Mouse (Mus musculus): ENCODE data around the gene Cmtr1. TPM values are rescaled to one million over a fixed set of nuclear protein-coding genes. Genes with fewer than 3 reads are reported as not detected.
A peak's percentile ranks its signal among the peaks of the same experiment; 100 is the strongest.
"Not testable (repeated sequence)": the region's sequence is repeated elsewhere in the genome, so short reads cannot be mapped to it uniquely, and the experiment has no call there.

Gene Cmtr1
- total RNA-seq (2021), result 100 to 1,000 TPM in 1 of 2 experiments, 10 to 100 TPM in 1; 76.8 to 116 TPM
- long read RNA-seq, experiment 1, full-length matches to known transcripts, result 37 of 48 reads
- long read RNA-seq, experiment 1, partial matches to known transcripts, result 3 of 48 reads
- long read RNA-seq, experiment 1, other reads (novel, unspliced or antisense), result 8 of 48 reads
- long read RNA-seq, experiment 2, full-length matches to known transcripts, result 32 of 61 reads
- long read RNA-seq, experiment 2, partial matches to known transcripts, result 22 of 61 reads
- long read RNA-seq, experiment 2, other reads (novel, unspliced or antisense), result 7 of 61 reads

DNA sequence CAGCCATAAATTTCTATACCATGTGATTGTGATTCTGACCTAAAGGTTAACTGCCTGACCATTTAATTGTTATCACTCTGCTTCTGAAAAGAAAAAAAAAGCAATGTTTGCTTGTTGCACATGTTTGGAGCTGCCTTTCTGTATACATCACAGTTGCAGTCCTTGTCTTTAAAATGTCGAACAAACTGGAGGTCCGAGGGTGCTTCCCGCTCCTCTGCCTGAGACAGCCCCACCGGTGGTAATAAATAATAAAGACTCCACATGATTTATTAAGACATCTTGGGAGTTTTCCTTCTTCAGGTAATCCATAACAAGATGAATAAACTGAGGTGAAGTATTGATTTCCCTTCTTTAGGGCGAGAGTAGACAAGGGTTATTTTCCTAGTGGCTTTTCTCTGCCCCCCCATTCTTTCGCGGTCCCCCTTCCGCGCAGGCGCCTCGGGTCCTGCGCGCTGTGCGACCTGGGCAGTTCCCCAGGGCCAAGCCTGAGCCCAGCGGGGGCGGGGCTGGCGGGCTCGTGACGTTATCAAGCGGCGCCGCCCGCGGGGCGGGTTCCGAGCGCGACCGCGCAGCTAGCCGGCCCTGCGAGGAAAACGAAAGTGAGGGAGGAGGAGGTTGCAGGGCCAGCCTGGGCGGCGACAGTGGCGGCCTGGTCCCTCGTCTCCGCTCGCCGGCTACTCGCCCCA, at the start of gene Cmtr1:
Cmtr1 (plus strand) TSS at position 520 of the 686 bp plus-strand sequence.
- peak; percentile 99 for DNase-seq (ENCODE audit: low spot score in 2 of 2)

DNA sequence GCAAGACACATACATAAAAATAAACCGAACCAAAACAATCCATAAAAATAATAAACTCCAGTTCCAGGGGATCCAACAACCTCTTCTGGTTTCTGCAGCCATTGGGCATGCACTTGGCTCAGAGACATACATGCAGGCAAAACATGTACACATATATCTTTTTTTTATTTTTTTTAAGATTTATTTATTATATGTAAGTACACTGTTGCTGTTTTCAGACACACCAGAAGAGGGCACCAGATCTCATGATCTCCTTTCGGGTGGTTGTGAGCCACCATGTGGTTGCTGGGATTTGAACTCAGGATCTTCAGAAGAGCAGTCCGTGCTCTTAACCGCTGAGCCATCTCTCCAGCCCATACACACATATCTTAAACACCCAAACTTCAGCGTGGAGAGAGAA, 46.9 kb upstream of the Cmtr1 start:
- not testable (repeated sequence) for DNase-seq (ENCODE audit: low spot score in 2 of 2)

DNA sequence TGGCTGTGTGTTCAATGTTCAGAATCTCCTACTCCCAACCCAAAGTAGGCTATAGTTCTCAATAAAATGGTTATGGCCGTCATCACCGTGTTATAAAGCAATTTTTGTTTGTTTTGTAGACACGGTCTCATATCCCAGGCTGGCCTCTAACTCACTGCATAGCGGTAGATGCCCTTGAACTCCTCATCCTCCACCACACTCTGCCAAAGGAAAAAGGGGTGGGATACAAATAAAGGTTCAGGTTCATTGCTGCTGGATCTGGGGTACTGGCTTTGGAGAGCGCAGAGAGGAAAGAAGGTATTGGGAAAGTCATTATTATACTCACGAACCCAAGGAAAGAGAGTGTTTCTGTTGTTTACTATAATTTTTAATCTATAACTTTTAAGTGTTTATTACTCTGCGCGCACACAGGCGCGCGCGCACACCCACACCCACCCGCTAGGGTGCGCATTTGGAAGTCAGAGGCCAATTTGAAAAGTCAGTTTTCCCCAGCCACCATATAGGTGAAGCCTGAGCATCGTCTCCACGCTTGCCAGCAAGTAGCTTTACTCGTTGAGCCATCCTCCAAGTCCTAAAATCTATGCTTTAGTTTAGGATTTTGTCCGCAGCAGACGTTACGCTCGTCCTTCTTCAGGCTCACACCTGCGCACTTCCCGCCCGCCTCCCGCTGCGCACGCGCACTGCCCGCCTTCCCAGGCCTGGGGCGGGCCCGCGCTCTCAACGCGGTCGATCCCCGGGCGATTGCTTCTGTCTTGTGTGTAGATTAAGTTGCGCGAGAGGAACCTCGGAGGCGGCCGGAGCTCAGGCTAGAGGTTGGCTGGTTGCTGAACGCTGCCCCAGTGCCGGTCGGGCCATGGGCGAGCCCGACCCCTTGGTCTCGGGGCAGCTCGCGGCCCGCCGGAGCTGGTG, 46.0 kb upstream of the Cmtr1 start, which contains the start of the genes Rnf8 and Gm28043:
Rnf8 (plus strand) TSS at position 676 of the 909 bp plus-strand sequence.
Gm28043 (plus strand) TSS at position 762 of the 909 bp plus-strand sequence.
- DNase-seq (ENCODE audit: low spot score in 2 of 2), result peak; percentile 95 to 96

DNA sequence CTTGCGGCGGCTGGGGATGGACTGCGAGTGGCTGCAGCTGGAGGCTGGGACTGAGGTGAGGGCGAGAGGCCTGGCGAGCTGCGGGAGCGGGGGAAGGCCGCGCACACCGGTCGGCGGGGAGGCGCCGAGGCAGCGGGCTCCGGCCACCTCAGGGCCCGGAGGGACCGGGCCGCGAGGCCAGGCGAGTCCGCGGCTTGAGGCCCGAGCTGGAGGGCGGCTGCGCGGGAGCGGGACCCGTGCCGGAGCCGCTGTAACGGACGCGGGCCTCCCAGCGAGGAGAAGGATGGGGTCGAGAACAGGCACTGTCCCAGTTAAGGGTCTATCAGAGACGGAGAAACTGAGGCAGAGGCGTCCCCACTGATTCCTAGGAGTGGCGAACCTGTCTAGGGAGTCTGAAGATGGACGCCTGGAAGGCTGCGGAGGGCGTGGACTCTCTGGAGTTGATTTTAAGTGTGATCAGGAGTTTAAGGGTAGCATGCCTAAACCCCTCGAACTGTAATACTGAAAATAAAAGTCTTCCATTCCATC, 45.3 kb upstream of the Cmtr1 start:
- no peak for DNase-seq (ENCODE audit: low spot score in 2 of 2)

DNA sequence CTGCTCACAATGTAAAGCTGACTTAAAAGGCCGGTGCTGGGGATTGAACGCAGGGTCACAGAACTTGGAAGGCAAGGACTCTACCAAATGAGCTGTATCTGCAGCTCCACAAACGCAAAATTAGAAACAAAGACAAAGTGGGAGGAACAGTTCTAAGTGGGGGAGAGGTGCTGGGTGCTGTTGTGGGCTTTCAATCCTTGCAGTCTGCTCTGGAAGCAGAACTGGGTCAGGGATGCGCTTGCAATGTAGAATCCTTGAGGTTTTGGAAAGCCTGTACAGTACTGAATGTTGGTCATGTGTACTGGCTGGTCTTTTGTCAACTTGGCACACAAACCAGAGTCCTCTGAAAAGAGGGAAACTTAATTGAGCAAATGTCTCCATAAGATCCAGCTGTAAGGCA, 44.8 kb upstream of the Cmtr1 start:
- DNase-seq (ENCODE audit: low spot score in 2 of 2), result peak in 1 of 2 experiments; percentile 22

DNA sequence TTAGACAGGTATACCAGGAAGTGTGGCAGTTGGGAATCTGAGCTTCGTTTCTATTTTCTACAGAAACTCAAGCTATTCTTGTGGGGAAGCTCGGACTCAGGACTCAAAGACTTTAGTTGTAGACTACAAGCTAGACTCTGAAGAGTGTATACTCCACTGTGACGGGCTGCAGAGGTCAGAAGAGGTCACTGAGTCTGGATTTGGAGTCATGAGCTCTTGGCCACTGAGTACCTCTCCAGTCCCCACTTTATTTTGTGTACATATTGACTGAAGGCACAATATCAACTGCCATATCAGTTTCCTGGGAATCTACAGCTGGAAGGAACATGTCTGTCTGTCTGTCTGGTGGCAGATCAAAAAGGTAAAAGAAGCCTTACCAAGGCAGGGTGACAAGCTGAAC, 41.2 kb upstream of the Cmtr1 start:
- no peak for DNase-seq (ENCODE audit: low spot score in 2 of 2)

DNA sequence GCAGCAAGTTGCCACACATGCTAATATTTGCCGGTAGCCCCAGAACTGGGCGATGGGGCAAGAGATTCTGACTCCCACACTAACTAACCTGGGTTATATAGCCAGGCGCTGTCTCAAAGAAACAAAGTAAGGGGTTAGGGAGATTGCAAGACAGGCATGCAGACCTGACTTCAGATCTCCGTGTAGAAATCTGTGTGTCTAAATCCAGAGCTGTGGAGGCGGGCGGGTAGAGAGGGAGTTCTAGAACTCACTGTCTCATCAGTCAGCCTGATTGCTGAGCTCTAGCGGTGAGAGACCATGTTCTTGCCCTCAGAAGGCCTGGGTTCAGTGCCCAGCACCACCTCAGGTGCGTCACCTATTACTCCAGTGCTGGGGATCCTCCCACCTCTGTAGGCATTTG, 36.9 kb upstream of the Cmtr1 start:
- DNase-seq (ENCODE audit: low spot score in 2 of 2), result no peak

DNA sequence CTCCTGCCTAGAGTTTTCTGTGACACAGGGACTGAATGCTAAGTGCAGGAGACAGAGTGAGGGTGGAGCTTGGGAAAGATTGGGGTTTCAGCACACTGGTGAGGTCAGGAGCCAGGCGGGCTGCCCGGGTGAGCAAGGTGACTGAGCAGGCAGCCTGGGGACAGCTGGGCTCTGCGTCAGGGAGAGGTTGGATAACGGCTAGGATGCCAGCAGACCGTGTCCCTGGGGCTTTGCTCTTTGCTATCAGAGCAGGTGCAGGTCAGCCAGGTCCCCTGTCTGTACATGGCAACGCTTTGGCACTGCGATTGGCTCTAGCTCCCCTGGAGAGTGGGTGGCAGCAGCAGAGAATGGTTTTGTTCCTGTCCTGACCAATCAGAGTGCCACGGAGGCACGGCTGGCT, 33.1 kb upstream of the Cmtr1 start:
- DNase-seq (ENCODE audit: low spot score in 2 of 2), result no peak

DNA sequence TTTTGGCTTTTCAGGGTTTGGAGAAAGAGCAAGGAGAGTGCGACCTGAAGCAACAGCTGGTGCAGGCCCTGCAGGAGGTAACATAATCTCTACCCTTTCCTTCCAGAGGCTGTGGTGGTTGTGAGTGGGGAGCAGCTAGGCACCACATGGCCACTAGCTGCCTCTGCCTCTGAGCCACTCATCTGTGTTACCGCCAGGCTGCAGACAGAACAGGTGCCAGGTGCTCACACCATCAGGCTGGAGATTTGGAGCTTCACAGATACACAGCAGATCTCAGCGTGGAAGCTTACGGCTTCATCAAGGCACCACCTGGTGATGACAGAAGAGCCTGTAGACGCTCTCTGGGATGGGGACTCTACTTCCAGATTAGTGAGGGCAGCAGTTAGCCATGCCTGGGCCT, 31.4 kb upstream of the Cmtr1 start:
- no peak for DNase-seq (ENCODE audit: low spot score in 2 of 2)

DNA sequence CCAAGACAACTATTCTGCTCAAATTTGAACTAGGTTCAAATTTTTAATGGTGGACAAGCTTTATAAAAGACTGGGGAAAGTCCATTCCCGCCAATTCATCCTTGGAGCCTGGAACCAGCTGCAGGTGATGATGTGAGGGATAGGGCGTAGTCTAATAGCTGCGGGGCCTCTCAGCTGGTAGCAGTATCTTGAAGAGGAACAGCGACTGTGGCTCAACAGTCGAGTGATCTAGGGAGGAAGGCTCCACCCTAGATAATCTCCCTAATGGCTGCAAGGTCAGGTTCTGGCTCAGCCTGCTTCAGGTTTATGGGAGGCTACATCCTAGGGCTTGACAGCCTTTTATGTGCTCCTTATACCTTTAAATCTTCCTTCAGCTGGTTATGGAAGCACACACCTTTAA, 30.8 kb upstream of the Cmtr1 start:
- DNase-seq (ENCODE audit: low spot score in 2 of 2), result no peak

DNA sequence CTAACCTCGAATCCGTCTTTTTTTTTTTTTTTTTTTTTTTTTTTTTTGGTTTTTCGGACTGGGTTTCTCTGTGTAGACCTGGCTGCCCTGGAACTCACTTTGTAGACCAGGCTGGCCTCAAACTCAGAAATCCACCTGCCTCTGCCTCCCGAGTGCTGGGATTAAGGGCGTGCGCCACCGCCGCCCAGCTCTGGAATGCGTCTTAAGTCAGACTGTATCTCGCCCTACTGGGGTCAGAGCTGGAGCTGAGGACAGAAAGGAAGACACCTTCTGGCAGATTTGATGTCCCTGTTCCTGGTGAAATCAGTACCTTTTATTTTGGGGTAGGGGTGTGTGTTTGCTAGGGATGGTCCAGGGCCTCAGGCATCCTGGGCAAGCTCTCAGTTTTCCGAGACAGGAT, 28.1 kb upstream of the Cmtr1 start:
- DNase-seq (ENCODE audit: low spot score in 2 of 2), result no peak

DNA sequence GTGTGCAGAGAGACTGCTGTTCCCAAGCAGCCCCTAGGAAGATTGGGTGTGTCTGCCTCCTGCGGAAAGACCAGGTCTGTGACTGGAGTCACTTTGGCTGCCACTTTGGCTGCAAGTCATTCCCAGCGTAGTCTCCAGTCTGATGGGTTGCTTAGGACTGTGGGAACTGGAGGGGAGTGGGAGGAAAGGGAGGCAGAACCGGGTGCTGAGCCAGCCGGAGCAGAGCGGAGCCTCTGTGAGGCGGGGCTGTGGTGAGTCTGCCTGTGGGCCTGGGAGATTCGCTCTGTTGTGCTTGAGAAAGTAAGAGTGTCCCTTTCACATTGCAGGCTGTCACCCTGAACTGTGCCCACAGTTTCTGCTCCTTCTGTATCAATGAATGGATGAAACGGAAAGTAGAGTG, 24.9 kb upstream of the Cmtr1 start:
- DNase-seq (ENCODE audit: low spot score in 2 of 2), result no peak

DNA sequence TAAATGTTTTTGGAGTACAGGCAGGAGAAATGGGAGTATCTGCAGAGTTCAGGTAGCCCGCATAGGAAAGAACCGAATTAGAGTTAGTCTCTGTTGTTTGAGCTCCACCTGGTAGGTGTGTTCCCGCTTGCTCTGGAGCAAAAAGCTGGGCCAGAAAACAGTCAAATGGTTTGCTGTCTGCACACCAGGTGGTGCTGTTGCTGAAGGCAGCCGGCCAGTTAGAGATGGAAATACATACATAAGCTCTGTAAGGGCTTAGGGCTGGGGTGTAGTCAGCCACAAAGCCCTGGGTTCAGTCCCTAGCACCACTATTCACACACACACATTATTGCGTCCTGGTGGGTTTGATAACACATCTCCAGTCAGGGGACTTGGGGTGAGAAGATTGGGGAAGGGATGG, 24.3 kb upstream of the Cmtr1 start:
- DNase-seq (ENCODE audit: low spot score in 2 of 2), result peak in 1 of 2 experiments; percentile 35

DNA sequence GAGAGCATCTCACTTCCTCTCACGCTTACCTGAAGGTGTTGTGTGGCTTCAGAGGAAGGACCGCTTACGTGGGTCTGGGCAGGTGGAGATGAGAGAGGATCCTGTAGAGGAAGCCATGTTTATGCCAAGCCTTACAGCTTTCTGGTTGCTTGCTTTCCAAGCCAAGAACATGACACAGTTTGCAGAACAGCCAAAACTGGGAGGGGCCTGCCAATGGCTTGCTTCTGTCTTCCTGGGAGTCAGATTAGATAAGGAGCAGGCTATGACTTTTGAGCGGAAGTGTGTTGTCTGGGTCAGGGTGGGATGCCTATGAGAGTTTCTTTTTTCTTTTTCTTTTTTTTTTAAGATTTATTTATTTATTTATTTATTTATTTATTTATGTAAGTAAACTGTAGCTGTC, 23.0 kb upstream of the Cmtr1 start:
- DNase-seq (ENCODE audit: low spot score in 2 of 2), result no peak

DNA sequence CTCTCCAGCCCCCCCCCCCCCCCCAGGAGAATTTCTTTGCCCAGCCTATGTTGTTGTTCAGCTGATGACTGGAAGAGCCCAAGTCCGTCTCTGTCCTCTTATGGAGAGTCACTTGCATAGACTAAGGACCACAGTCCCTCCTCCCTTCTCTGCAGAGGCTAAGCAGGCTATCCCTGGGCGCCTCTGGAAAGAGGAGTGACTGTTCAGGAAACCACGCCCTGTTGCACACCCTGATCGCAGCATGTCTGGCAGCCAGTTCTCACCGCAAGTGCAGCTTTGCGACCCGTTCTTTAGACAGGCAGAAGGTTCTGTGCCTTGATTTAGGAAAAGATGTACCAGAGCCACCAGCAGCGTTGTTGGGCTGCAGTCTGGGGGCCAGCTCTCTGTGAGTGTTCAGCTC, 22.5 kb upstream of the Cmtr1 start:
- no peak for DNase-seq (ENCODE audit: low spot score in 2 of 2)

DNA sequence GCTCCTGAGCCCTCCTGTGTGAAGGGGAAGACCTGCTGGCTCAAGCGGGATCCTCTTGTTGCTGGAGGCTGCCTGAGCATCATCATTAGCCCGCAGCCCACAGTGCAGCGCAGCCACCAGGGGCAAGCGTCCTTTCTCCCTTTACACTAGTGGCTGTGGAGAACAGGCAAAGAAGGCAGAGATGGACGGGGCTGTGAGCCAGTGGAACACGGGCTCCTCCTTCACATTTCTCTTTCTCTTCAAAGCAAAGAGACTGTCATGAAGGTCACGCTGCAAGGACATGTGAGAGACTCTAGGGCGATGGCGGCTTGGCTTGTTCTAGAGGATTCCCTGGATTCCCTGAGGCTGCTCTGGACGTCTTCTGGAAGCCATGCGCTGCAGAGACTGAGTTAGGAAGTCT, 19.4 kb upstream of the Cmtr1 start:
- peak in 1 of 2 experiments; percentile 42 for DNase-seq (ENCODE audit: low spot score in 2 of 2)

DNA sequence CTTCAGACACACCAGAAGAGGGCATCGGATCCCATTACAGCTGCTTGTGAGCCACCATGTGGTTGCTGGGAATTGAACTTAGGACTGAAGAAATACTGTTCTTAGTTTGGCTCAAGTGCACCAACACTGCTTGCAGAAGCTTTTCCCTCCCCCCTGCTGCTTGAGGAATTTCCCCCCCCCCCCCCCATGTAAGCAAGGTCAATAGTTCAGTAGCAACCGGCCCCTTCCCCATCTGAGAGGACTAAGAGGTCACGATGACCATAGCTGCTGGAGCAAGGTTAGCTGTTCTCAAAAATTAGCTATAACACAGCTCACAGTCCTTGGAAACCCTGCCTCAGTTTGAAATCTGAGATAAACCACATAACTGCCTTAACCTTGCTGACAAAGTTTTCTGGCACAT, 18.2 kb upstream of the Cmtr1 start:
- DNase-seq (ENCODE audit: low spot score in 2 of 2), result no peak

DNA sequence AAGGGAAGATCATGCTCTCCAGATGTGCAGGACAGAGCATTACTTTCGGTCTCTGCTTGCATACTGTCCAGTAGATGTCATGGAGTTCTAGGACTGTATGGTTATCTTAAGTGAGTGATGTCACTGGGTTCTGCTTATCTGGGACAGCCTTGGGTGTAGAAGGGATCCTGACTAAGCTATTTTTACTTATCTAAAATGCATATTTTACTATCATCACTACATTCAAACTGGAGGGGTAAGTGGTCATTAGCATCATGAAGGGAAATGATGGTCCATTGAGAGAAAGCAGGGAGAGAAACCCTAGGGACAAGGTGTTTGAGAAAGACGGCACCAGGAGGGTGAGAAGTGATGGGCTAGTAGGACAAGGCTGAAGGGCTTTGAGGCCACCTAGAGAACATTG, 2.1 kb upstream of the Cmtr1 start:
- no peak for DNase-seq (ENCODE audit: low spot score in 2 of 2)

DNA sequence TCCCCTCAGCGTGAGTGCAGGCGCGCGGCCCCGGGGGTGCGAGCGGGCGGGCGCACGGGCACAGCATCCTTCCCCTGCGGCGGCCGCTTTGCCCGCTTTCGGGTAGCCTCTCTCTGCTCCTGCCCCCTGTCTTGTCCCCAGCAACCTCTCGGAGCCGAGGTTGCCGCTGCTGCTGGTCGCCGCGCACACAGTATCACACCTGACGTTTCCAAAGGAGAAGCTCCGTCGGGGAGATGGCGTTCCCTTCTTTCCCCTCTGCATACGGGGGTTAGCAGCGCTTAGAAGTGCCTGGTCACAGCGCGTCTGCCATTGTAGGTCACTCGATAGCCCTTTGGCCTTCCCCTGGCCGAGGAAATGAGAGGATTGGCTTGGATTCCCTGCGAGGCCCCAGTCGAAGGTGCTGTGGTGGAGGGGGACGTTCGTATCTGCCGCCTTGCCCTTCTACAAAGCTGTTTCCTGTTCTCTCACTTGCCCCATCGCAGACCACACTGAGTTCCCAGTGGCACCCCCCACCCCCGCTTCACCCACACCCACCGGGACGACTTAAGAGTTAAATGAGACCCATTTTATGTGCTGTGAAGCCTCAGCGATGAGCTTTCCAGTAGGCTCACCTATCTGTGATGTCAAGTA, 482 bp downstream of the Cmtr1 start:
- no peak for DNase-seq (ENCODE audit: low spot score in 2 of 2)

DNA sequence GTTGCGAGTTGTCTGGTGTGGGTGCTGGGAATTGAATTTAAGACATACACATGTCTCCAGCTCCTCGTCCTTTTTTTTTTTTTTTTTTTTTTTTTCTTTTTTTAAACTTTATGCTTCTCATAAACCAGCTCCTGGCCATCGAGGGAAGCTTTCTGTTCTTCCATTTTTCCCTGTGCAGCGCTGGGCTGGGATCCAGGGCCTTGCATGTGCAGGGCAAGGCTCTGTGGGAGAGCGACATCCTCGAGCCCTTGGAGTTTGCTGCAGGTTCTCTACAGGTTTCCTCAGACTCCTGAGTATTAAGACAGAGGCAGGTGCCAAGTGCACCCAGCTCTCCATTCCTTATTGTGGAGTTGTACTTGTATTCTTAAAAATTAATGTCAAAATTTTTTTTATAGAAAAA, 1.8 kb downstream of the Cmtr1 start:
- no peak for DNase-seq (ENCODE audit: low spot score in 2 of 2)

Measured in adrenal gland, adult 18-20 months (tissue).